Mouse (Mus musculus) ES-Bruce4 (cell line): ENCODE data around the gene Zdhhc1. TPM values are rescaled to one million over a fixed set of nuclear protein-coding genes. Genes with fewer than 3 reads are reported as not detected.
A peak's percentile ranks its signal among the peaks of the same experiment; 100 is the strongest.

Source experiments
- H3K27ac ChIP-seq: 2 replicates; pipeline ENCODE4 v1.5.1; 2012; ENCODE audit warnings: low read length, inconsistent platforms; ENCODE audit not compliant: insufficient read depth
- H3K27me3 ChIP-seq: 2 replicates; pipeline ENCODE4 v1.6.1; 2012; ENCODE audit warnings: mild to moderate bottlenecking, low read length, inconsistent platforms; ENCODE audit not compliant: control insufficient read depth, poor library complexity, insufficient read depth, severe bottlenecking
- H3K36me3 ChIP-seq: 2 replicates; pipeline ENCODE4 v1.6.1; 2012; ENCODE audit warnings: inconsistent platforms, mild to moderate bottlenecking, low read length, moderate library complexity; ENCODE audit not compliant: control insufficient read depth, poor library complexity, insufficient read depth, severe bottlenecking
- H3K4me1 ChIP-seq: one replicate; pipeline ENCODE4 v1.8.1; 2011; ENCODE audit warnings: low read length; ENCODE audit not compliant: control insufficient read depth, insufficient read depth
- H3K4me3 ChIP-seq: 2 replicates; pipeline ENCODE4 v1.5.1; 2011; ENCODE audit warnings: low read depth, mild to moderate bottlenecking, low read length
- H3K9ac ChIP-seq: 2 replicates; pipeline ENCODE4 v1.6.1; 2012; ENCODE audit warnings: low read depth, mild to moderate bottlenecking, inconsistent platforms; ENCODE audit not compliant: poor library complexity, severe bottlenecking
- H3K9me3 ChIP-seq: replicated peaks from 2 replicates; pipeline ENCODE4 v1.6.1; 2012; ENCODE audit warnings: mild to moderate bottlenecking, low read length, inconsistent platforms; ENCODE audit not compliant: control insufficient read depth, poor library complexity, insufficient read depth, severe bottlenecking
- CTCF ChIP-seq: IDR thresholded peaks from one replicate; pipeline ENCODE4 v1.8.1; 2011; ENCODE audit warnings: low read depth, low read length
- EP300 ChIP-seq: IDR thresholded peaks from 2 replicates; pipeline ENCODE4 v1.6.1; 2011; ENCODE audit warnings: low read depth, low read length; ENCODE audit not compliant: insufficient read depth
- POLR2A ChIP-seq: IDR thresholded peaks from one replicate; pipeline ENCODE4 v1.8.1; 2011; ENCODE audit warnings: low read length; ENCODE audit not compliant: insufficient read depth
- polyA plus RNA-seq: library from polyadenylated mRNA; stranded (reverse); fragments of >200 nt; gene quantifications from 2 replicates; pipeline ENCODE4 v1.2.4, GENCODE M21; 2011; ENCODE audit warnings: low read depth; ENCODE audit not compliant: missing spikeins, insufficient read depth, insufficient read length

Zdhhc1 gene
- polyA plus RNA-seq: 6.8 and 9.2 TPM in 2 replicates

DNA sequence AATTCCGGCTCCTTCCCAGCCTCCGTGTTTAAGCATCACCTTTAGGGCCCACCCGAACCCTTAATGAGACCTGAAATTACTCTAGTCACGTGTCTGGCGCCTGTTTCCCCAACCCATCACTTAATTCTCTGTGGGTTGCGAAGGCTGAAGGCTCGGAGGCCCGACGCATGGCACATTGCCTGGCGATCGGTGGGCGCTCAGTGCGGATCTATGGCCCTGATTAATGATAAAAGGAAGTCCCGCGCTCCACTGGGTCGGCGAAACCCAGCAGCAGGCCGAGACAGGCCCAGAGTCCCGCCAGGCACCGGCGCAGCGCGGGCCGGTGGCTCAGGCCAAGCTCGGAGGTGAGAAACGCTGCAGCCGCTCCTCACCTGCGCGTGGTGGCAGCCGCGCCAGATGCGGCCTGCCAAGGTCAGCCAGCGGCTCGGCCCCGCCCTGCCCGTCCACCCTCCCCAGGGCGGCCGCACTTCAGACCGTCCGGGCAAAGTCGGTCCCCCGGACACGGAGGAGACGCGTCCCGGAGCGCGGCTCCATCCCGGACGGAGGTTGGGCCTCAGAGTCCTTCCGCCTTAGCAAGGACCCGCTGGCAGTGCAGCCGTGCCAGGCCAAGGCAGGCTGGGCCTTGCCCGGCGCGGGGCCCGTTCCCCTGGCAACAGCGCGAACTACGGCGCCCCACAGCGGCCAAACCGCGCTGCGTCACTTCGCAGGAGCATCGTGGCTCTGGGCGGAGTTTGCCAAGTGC lies at the start of gene Zdhhc1:
Gene Zdhhc1, minus strand, starts transcription at position 464 of the 742 bp plus-strand sequence.
- TF ChIP-seq CTCF (peak; percentile 76), POLR2A (no peak), EP300 (no peak)
- no peaks in the 10 kb centered on the region for H3K9me3 ChIP-seq
- H3K27ac ChIP-seq: no peak within 1 kb of the TSS
- no peaks in the 10 kb centered on the region for H3K36me3 ChIP-seq
- no peaks in the 10 kb centered on the region for H3K27me3 ChIP-seq
- peak within 1 kb of the TSS; percentile 74 for H3K9ac ChIP-seq
- peaks cover 1% of the 10 kb centered on the region for H3K4me1 ChIP-seq
- H3K4me3 ChIP-seq: peak within 1 kb of the TSS; percentile 84

DNA sequence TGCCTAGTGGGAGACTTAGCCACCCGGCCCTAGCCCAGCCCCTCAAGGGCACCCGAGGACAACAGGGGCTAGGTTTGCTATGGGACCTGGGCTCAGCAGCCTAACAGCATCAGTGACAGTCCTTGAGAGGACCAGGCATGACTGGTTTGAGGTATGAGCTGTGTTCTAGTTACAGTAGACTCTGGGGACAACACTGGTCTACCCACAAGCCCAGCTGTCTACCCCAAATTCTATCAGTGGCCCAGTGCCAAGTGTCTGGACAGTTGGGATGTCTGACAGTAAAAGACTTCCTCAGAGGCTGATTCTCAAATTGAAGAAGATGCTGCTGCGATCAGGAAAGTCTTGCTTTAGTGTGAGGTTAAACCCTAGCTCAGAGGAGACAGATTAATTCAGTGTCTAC lies 48.5 kb upstream of the Zdhhc1 start:
- H3K27me3 ChIP-seq: no peaks in the 10 kb centered on the region
- TF ChIP-seq POLR2A (no peak), EP300 (no peak), CTCF (no peak)
- H3K4me1 ChIP-seq: no peaks in the 10 kb centered on the region
- H3K36me3 ChIP-seq: no peaks in the 10 kb centered on the region
- no peak overlapping the region for H3K4me3 ChIP-seq
- no peak overlapping the region for H3K9ac ChIP-seq
- H3K9me3 ChIP-seq: no peaks in the 10 kb centered on the region
- no peak overlapping the region for H3K27ac ChIP-seq

DNA sequence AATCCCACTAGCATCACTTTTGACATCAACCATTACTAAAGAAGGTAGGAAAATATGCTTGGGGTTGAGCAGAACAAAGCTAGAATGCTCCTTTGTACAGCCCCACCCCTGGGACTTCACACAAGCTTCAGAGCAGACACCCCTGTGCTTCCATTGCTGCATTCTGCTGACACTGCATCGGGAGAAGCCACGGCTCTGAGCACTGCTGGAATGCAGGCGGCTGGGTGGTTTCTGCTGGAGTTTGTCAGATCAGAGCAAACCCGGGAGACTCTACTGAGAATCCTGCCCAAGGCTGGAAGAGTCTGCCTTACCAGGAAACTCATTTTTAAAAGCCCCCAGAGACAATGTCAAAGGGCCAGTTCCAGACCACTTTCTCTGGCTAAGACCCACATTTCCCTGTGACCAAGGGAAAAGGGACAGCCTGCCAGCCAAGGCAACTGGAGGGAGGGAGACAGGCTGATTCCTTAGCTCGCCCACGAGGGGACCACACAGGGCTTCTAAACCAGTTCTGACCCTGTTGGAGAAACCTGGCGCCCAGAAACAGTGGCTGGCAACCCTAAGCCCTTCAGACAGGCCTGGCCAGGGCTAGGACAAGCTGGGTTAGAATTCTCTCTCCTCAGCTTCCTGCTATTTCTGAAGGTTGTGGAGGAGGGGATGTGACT lies 48.0 kb upstream of the Zdhhc1 start:
- no peak overlapping the region for H3K27ac ChIP-seq
- no peaks in the 10 kb centered on the region for H3K27me3 ChIP-seq
- no peaks in the 10 kb centered on the region for H3K4me1 ChIP-seq
- no peaks in the 10 kb centered on the region for H3K36me3 ChIP-seq
- H3K9ac ChIP-seq: no peak overlapping the region
- no peak overlapping the region for H3K4me3 ChIP-seq
- no peaks in the 10 kb centered on the region for H3K9me3 ChIP-seq
- TF ChIP-seq POLR2A (no peak), CTCF (no peak), EP300 (no peak)

DNA sequence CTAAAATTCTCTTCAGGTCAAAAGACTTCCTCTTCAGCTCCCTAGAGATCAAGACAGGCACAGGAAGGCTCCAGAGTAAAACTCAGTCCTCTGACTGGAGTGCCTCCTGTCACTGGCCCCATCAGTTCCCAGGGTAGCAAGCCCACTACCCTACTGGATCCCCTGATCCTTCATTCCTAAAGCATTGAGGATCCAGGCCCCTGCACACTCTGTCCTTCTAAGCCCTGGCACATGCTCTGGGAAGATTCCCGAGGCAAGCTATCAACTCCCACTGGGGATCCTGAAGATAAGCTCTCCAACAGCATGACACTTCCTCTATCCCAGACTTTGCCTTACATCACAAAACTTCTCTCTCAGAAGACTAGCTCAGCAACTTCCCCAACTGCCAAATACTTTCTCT lies 47.0 kb upstream of the Zdhhc1 start:
- no peak overlapping the region for H3K9ac ChIP-seq

DNA sequence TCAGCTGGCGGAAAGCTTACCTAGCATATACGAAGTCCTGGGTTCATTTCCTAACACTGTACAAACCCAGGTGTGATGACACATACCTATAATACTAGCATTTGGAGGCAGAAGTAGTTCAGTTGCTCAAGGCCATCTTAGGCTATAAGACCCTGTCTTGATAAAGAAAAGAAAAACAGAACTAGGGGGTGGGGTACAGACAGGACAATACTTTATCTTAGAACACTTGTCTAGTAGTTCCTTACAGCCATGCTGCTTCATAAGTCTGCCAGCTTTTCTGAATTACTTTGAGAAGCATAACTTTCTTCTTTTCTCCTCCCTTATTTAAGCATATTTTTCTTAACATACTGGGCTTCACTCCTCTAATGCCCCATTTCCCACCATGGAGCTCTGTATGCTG lies 46.1 kb upstream of the Zdhhc1 start:
- TF ChIP-seq CTCF: no peak
- TF ChIP-seq EP300: no peak
- no peak for TF ChIP-seq POLR2A
- Histone ChIP-seq H3K27ac (no peak overlapping the region), H3K9ac (no peak overlapping the region), H3K4me3 (no peak overlapping the region), H3K27me3 (no peaks in the 10 kb centered on the region), H3K36me3 (peaks cover 10% of the 10 kb centered on the region), H3K4me1 (no peaks in the 10 kb centered on the region), H3K9me3 (no peaks in the 10 kb centered on the region)

More for the DNA sequence above, 47.0 kb upstream of the Zdhhc1 start:
- Histone ChIP-seq H3K9me3 (no peaks in the 10 kb centered on the region), H3K27me3 (no peaks in the 10 kb centered on the region), H3K36me3 (peaks cover 5% of the 10 kb centered on the region; the same call in 1 of the 2 replicates), H3K4me1 (no peaks in the 10 kb centered on the region), H3K4me3 (no peak overlapping the region), H3K27ac (no peak overlapping the region)
- TF ChIP-seq CTCF (no peak), EP300 (no peak), POLR2A (no peak)

DNA sequence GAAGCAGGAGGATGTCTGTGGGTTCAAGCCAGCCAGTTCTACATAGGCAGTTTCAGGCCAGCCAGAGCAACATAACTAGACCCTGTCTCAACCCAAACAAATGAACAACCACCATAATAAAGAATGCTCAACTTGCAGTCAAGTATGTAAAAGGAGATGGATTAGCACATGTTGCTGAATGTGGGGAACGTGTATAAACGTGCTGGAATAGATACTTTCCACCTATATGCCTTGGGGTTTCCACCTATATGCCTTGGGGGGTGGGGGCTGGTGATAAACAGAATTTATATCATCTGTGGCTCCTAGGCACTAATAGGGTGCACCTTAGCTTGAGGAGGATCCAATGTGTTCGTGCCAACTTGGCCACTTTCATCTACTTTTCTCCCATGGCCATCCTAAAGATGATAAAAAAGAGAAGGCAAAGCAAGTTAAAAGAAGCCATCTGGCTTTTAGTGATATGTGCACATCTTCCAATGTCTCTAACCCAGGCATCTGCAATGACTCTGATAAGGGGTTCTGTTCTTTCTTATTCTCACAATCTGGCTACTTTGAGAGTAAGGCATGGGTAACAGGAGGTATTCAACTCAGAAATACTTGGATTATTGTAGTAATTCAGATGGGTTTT lies 45.4 kb upstream of the Zdhhc1 start:
- H3K9me3 ChIP-seq: no peaks in the 10 kb centered on the region
- H3K36me3 ChIP-seq: peaks cover 13% of the 10 kb centered on the region
- H3K4me1 ChIP-seq: no peaks in the 10 kb centered on the region
- no peak for TF ChIP-seq POLR2A
- TF ChIP-seq CTCF: no peak
- TF ChIP-seq EP300: no peak
- no peak overlapping the region for H3K9ac ChIP-seq
- no peaks in the 10 kb centered on the region for H3K27me3 ChIP-seq
- H3K4me3 ChIP-seq: no peak overlapping the region
- no peak overlapping the region for H3K27ac ChIP-seq
